Mouse (Mus musculus) cortical plate, adult 2 months (tissue): ENCODE results near the gene Drg1.

Experiments
- CTCF ChIP-seq: fragments of 200-500 bp; IDR thresholded peaks from 2 replicates; pipeline ENCODE4 v1.5.1; 2011; ENCODE audit warnings: mild to moderate bottlenecking, control low read depth, low read length; ENCODE audit not compliant: insufficient read depth; ENCODE audit errors: extremely low read depth
- POLR2A ChIP-seq: fragments of 200-500 bp; IDR thresholded peaks from 2 replicates; pipeline ENCODE4 v1.6.1; 2011; ENCODE audit warnings: mild to moderate bottlenecking, low read length, control low read depth; ENCODE audit not compliant: insufficient read depth; ENCODE audit errors: extremely low read depth

GRCm38 (mm10) chr11:3309884-3310283 is 43.7 kb upstream of the Drg1 start:
- TF ChIP-seq CTCF (no peak), POLR2A (no peak)
